Mouse (Mus musculus): ENCODE results near the gene Cpsf2. TPM values are rescaled to one million over a fixed set of nuclear protein-coding genes. Genes with fewer than 3 reads are reported as not detected.

Cpsf2 gene
- polyA plus RNA-seq, 1 experiment = 21.4 TPM

- DNase-seq (ENCODE audit: low read depth) = no peak
- TF ChIP-seq POLR2A (IDR thresholded peaks at IDR 0.05; ENCODE audit: borderline replicate concordance, extremely low read depth, insufficient read depth, insufficient read length, poor library complexity, severe bottlenecking) (no peak), CTCF (IDR thresholded peaks at IDR 0.05; ENCODE audit: borderline replicate concordance, extremely low read depth, insufficient read depth, insufficient read length) (no peak)
Observed at GRCm38 (mm10) chr12:101971311-101971710, 4.5 kb upstream of the Cpsf2 start.

GRCm38 (mm10) chr12:101972230-101972629, 3.6 kb upstream of the Cpsf2 start:
- TF ChIP-seq POLR2A (IDR thresholded peaks at IDR 0.05; ENCODE audit: borderline replicate concordance, extremely low read depth, insufficient read depth, insufficient read length, poor library complexity, severe bottlenecking) (no peak), CTCF (IDR thresholded peaks at IDR 0.05; ENCODE audit: borderline replicate concordance, extremely low read depth, insufficient read depth, insufficient read length) (no peak)

GRCm38 (mm10) chr12:101974571-101974970, 1.2 kb upstream of the Cpsf2 start:
- no peak for DNase-seq (ENCODE audit: low read depth)
- no peak for TF ChIP-seq POLR2A (IDR thresholded peaks at IDR 0.05; ENCODE audit: borderline replicate concordance, extremely low read depth, insufficient read depth, insufficient read length, poor library complexity, severe bottlenecking)
- TF ChIP-seq CTCF (IDR thresholded peaks at IDR 0.05; ENCODE audit: borderline replicate concordance, extremely low read depth, insufficient read depth, insufficient read length) = no peak

More at GRCm38 (mm10) chr12:101972230-101972629, 3.6 kb upstream of the Cpsf2 start:
- DNase-seq (ENCODE audit: low read depth) = no peak

DNA sequence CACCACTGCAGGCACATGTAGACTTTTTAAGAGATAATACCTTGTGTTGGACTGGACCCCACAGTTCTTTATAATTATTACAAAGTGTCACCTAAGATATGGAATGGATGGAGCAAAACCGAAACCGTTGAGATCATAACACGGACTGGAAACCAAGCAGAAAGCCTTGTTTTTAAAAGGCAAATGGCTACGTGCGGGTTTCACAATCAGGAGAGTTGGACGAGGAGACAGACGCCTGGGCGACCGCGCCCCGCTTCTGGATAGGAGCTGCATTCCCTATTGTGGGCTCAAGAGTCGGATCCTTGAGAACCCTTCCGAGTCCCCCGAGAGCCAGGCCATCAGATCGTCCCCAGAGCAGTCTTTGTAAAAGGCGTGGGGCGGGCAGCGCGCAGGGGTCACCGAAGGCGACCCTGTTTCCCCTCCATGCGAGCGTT, 604 bp upstream of the Cpsf2 start:
- no peak for TF ChIP-seq CTCF (IDR thresholded peaks at IDR 0.05; ENCODE audit: borderline replicate concordance, extremely low read depth, insufficient read depth, insufficient read length)
- no peak for TF ChIP-seq POLR2A (IDR thresholded peaks at IDR 0.05; ENCODE audit: borderline replicate concordance, extremely low read depth, insufficient read depth, insufficient read length, poor library complexity, severe bottlenecking)
- no peak for DNase-seq (ENCODE audit: low read depth)

DNA sequence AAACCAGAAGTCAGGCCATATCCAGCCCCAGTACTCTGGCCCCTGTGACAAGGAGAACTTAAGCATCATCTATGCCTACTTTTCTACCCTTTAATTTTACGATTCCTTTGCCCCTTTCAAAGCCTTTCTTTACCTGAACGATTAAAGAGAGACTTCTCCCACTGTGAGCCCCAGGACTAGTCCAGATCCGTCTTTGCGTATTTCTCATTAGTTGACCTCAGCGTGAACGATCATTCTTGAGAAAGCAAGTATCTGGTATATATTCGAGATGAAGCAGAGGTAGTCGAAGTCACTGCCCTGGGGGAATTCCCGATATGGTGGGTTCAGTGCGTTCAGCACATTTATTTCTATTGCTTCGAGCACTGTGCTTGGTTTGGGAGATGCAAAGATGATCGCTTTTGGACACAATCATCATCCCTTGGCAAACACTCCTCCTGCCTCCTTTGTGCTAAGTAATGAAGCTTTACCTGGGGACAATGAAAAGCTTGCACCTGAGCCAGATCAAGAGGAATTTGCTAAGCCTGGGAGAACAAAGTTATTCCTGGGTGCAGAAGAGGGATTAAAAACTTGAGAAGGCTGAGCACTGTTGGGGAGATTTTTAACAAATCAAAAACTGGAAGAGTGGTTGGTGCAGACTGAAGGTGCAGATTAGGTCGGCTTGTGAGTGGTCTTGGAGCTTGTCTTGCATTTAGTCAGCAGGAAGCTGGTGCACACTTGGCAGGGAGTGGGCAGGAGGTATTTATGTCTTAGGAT, 1.0 kb downstream of the Cpsf2 start:
- TF ChIP-seq CTCF (IDR thresholded peaks at IDR 0.05; ENCODE audit: borderline replicate concordance, extremely low read depth, insufficient read depth, insufficient read length) = no peak
- TF ChIP-seq POLR2A (IDR thresholded peaks at IDR 0.05; ENCODE audit: borderline replicate concordance, extremely low read depth, insufficient read depth, insufficient read length, poor library complexity, severe bottlenecking) = no peak

GRCm38 (mm10) chr12:101977404-101977915, 1.7 kb downstream of the Cpsf2 start:
- DNase-seq (ENCODE audit: low read depth) = no peak
- TF ChIP-seq CTCF (IDR thresholded peaks at IDR 0.05; ENCODE audit: borderline replicate concordance, extremely low read depth, insufficient read depth, insufficient read length) (no peak), POLR2A (IDR thresholded peaks at IDR 0.05; ENCODE audit: borderline replicate concordance, extremely low read depth, insufficient read depth, insufficient read length, poor library complexity, severe bottlenecking) (no peak)

More for the DNA sequence above, 1.0 kb downstream of the Cpsf2 start:
- DNase-seq (ENCODE audit: low read depth) = no peak

- no peak for DNase-seq (ENCODE audit: low read depth)
- TF ChIP-seq POLR2A (IDR thresholded peaks at IDR 0.05; ENCODE audit: borderline replicate concordance, extremely low read depth, insufficient read depth, insufficient read length, poor library complexity, severe bottlenecking) = no peak
- no peak for TF ChIP-seq CTCF (IDR thresholded peaks at IDR 0.05; ENCODE audit: borderline replicate concordance, extremely low read depth, insufficient read depth, insufficient read length)
Observed at GRCm38 (mm10) chr12:101978162-101978561, 2.4 kb downstream of the Cpsf2 start.

GRCm38 (mm10) chr12:101978588-101978987, 2.8 kb downstream of the Cpsf2 start:
- no peak for DNase-seq (ENCODE audit: low read depth)
- TF ChIP-seq CTCF (IDR thresholded peaks at IDR 0.05; ENCODE audit: borderline replicate concordance, extremely low read depth, insufficient read depth, insufficient read length) (no peak), POLR2A (IDR thresholded peaks at IDR 0.05; ENCODE audit: borderline replicate concordance, extremely low read depth, insufficient read depth, insufficient read length, poor library complexity, severe bottlenecking) (no peak)

- no peak for DNase-seq (ENCODE audit: low read depth)
- TF ChIP-seq CTCF (IDR thresholded peaks at IDR 0.05; ENCODE audit: borderline replicate concordance, extremely low read depth, insufficient read depth, insufficient read length) = no peak
- TF ChIP-seq POLR2A (IDR thresholded peaks at IDR 0.05; ENCODE audit: borderline replicate concordance, extremely low read depth, insufficient read depth, insufficient read length, poor library complexity, severe bottlenecking) = no peak
Observed at GRCm38 (mm10) chr12:101979213-101979750, 3.5 kb downstream of the Cpsf2 start.

DNA sequence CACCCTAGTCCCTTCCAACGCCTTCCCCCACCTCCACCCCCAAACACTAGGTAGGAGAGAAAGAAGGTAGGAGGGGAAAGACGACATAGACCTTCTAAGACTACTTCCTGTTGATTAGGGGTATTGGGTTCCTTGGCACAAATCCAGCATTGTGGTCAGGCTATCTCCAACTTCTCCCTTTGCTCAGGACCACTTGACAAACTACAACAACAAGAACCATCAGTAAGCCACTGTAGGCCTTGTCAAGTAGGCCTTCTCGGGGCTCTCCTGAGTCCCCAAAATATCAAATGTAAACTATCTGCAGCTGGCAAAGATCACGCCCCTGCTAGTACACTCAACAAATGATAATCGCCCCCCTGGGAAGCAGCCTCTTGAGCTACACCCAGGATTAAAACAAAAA, 4.5 kb downstream of the Cpsf2 start:
- no peak for TF ChIP-seq CTCF (IDR thresholded peaks at IDR 0.05; ENCODE audit: borderline replicate concordance, extremely low read depth, insufficient read depth, insufficient read length)
- no peak for TF ChIP-seq POLR2A (IDR thresholded peaks at IDR 0.05; ENCODE audit: borderline replicate concordance, extremely low read depth, insufficient read depth, insufficient read length, poor library complexity, severe bottlenecking)
- no peak for DNase-seq (ENCODE audit: low read depth)

GRCm38 (mm10) chr12:101981559-101981958, 5.8 kb downstream of the Cpsf2 start:
- no peak for TF ChIP-seq CTCF (IDR thresholded peaks at IDR 0.05; ENCODE audit: borderline replicate concordance, extremely low read depth, insufficient read depth, insufficient read length)
- no peak for TF ChIP-seq POLR2A (IDR thresholded peaks at IDR 0.05; ENCODE audit: borderline replicate concordance, extremely low read depth, insufficient read depth, insufficient read length, poor library complexity, severe bottlenecking)
- no peak for DNase-seq (ENCODE audit: low read depth)

Measured in brain, embryonic 14.5 days (tissue).